Mouse (Mus musculus): Measurements from ENCODE around the gene Glp2r. TPM values are rescaled to one million over a fixed set of nuclear protein-coding genes. Genes with fewer than 3 reads are reported as not detected.

Gene Glp2r
- polyA plus RNA-seq, 1 experiment = not detected

DNA sequence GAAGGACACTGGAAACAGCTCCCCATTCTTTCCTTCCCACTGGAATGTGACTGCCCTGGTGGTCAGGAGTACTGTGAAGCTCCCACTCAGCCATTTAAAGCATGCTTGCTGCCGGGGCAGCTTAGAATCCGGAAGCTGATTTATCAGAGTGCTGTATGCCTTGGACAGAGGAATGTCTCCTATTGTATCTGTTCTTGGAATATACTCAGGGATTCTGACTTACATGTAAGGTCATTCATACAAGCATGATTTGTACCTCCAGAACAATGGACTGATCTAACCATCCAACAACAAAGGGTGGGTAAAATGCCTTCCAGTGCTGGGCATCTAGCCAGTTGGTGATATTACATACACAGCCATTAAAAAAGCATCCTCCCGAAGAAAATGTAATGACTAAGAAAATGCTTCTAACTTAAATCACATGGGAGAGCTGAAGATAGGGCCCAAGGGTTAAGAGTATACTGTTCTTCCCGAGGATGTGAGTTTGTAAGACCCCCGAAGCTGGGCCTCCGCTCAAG, 126.3 kb downstream of the Glp2r start:
- TF ChIP-seq CTCF (IDR thresholded peaks at IDR 0.05; ENCODE audit: borderline replicate concordance, insufficient read depth, low read length) (no peak), POLR2A (IDR thresholded peaks at IDR 0.05; ENCODE audit: low read depth, low read length) (no peak)
- Histone ChIP-seq H3K4me1 (ENCODE audit: control insufficient read depth, insufficient read depth, low read length) (no peaks in the 10 kb centered on the region), H3K4me3 (ENCODE audit: insufficient read depth, low read length) (no peak overlapping the region), H3K27ac (ENCODE audit: insufficient read depth, low read length) (peak overlapping the region; percentile 32; the same call in 1 of the 2 replicates)

DNA sequence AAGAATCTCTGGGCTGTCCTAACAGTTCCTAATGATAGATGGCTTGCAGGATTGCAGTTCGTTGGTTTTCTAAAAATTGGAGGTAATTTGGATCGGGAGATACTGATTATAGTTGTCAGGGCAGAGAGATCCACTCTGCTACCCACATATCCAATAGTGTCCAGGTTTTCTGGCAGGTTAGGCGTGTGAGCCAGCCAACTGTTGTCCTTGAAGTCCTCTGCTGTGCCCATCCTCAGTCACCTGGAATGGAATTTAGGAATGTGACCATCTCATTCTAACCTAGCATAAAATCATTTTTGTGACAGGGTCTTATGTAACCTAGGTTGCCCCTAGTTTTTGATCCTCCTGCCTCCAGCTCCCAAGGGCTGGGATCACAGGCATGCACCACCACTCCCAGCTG, 127.5 kb downstream of the Glp2r start:
- H3K4me3 ChIP-seq (ENCODE audit: insufficient read depth, low read length) = no peak overlapping the region
- no peaks in the 10 kb centered on the region; the same call in 1 of the 2 replicates for H3K4me1 ChIP-seq (ENCODE audit: control insufficient read depth, insufficient read depth, low read length)
- no peak for TF ChIP-seq CTCF (IDR thresholded peaks at IDR 0.05; ENCODE audit: borderline replicate concordance, insufficient read depth, low read length)
- TF ChIP-seq POLR2A (IDR thresholded peaks at IDR 0.05; ENCODE audit: low read depth, low read length) = no peak

DNA sequence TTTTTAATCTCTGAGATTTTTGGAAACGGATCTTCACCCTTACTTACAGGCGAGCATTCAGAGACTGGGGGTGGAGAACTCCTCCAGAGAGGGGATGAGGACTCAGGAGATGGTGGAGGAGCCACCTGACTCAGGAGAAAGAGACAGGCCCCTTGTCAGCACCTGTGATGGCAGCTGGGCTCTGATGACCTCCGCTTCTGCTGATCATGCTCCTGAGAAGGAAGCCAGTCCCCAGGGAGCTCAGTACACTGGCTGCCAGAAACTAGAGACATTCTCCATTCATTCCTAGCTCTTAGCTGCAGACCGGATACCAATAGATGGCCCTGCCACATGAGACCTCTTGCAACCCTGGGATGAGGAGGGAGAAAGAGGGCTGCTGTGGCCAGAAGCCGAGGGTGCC, 128.1 kb downstream of the Glp2r start:
- H3K4me3 ChIP-seq (ENCODE audit: insufficient read depth, low read length) = no peak overlapping the region
- peaks cover under 1% of the 10 kb centered on the region; the same call in 1 of the 2 replicates for H3K4me1 ChIP-seq (ENCODE audit: control insufficient read depth, insufficient read depth, low read length)
- TF ChIP-seq POLR2A (IDR thresholded peaks at IDR 0.05; ENCODE audit: low read depth, low read length) (no peak), CTCF (IDR thresholded peaks at IDR 0.05; ENCODE audit: borderline replicate concordance, insufficient read depth, low read length) (no peak)

More for the DNA sequence above, 127.5 kb downstream of the Glp2r start:
- no peak overlapping the region for H3K27ac ChIP-seq (ENCODE audit: insufficient read depth, low read length)

DNA sequence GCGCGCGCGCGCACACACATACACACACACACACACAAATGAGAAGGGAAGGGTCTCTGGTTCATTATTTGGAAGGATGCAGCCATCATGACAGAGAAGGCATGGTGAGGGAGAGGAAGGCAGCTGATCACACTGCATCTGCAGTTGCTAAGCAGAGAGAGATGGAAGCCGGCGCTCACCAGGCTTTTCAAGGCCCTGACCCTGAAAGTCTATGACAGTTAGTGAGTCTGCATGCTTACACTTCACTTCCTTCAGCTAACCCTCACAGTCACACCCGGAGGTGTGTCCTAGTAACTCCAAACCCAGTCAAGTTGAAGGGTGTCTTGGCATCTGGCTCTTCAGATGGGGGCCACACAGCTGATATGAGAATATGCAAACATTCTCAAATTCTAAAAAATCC, 128.5 kb downstream of the Glp2r start:
- peaks cover 3% of the 10 kb centered on the region; the same call in 1 of the 2 replicates for H3K4me1 ChIP-seq (ENCODE audit: control insufficient read depth, insufficient read depth, low read length)
- TF ChIP-seq CTCF (IDR thresholded peaks at IDR 0.05; ENCODE audit: borderline replicate concordance, insufficient read depth, low read length) = no peak
- no peak for TF ChIP-seq POLR2A (IDR thresholded peaks at IDR 0.05; ENCODE audit: low read depth, low read length)
- no peak overlapping the region for H3K27ac ChIP-seq (ENCODE audit: insufficient read depth, low read length)
- no peak overlapping the region for H3K4me3 ChIP-seq (ENCODE audit: insufficient read depth, low read length)

More for the DNA sequence above, 128.1 kb downstream of the Glp2r start:
- no peak overlapping the region for H3K27ac ChIP-seq (ENCODE audit: insufficient read depth, low read length)

DNA sequence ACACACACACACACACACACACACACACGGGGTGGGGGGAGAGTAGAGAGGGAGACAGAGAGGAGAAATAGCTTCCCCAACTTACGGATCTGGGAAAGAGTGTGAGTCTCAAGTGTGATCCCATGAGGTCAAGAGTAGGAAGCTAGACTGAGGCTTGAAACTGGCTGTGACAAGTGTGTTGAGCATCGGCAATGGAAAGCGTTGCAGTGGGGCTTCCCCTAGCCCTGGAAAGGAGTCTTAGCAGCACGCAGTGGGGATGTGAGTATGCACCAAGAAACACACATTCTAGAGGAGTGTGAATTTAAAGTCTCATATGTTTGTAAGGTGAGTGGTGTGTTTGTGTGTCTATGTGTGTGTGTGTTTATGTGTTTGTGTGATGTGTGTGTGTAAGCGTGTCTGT, 130.7 kb downstream of the Glp2r start:
- Histone ChIP-seq H3K4me1 (ENCODE audit: control insufficient read depth, insufficient read depth, low read length) (peaks cover 3% of the 10 kb centered on the region; the same call in 1 of the 2 replicates), H3K4me3 (ENCODE audit: insufficient read depth, low read length) (no peak overlapping the region), H3K27ac (ENCODE audit: insufficient read depth, low read length) (no peak overlapping the region)
- TF ChIP-seq CTCF (IDR thresholded peaks at IDR 0.05; ENCODE audit: borderline replicate concordance, insufficient read depth, low read length) (no peak), POLR2A (IDR thresholded peaks at IDR 0.05; ENCODE audit: low read depth, low read length) (no peak)

DNA sequence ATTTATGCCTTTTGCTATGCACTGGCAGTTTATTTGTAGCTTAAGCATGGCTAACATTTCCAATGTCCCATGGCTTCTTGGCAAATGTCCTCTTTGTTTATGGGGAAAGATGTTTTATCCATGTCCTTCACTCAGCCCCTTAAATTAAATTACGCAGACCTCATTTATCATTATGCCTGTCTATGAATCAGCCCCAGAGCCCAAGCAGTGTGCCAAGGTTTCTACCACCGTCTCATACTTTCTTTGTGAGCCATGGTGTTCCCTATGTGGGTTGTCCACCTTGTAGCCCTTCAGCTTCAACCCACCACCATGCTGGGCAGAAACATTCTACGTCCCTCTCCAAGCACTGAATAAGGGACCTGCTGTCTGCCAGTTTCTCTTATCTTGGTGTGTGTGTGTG, 132.6 kb downstream of the Glp2r start:
- Histone ChIP-seq H3K27ac (ENCODE audit: insufficient read depth, low read length) (no peak overlapping the region), H3K4me3 (ENCODE audit: insufficient read depth, low read length) (no peak overlapping the region), H3K4me1 (ENCODE audit: control insufficient read depth, insufficient read depth, low read length) (peaks cover 3% of the 10 kb centered on the region; the same call in 1 of the 2 replicates)
- TF ChIP-seq CTCF (IDR thresholded peaks at IDR 0.05; ENCODE audit: borderline replicate concordance, insufficient read depth, low read length) (no peak), POLR2A (IDR thresholded peaks at IDR 0.05; ENCODE audit: low read depth, low read length) (no peak)

DNA sequence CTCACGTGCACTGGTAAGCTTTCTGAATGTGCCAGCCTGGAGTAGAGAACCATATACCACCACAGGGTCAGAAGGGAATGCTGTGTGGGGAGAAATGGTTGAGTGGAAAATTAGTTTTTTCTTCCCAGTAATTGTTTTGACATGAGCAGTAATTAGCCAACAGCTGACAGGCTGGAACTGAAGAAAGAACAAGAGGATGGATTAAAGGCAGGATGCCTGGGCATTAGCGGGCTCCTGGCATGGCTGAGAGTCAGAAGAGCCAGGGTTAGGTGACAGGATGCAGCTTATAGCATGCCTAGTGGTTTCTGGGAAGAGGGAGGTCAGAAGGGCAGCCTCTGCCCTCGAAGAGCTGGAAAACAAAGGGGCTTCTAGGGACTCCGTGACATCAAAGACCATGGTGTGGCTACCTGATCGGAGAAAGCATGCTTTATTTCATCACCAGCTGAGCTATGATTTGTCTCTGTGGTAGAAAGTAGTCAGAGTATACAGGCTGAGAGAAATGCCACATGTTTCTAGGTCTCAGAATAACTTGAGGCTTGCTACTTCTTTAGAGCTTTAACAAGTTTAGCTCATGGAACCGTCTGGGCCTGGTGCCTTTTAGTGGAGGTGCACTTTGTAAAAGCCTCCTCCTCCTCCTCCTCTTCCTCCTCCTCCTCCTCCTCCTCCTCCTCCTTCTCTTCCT, 133.9 kb downstream of the Glp2r start:
- Histone ChIP-seq H3K4me1 (ENCODE audit: control insufficient read depth, insufficient read depth, low read length) (peaks cover 3% of the 10 kb centered on the region; the same call in 1 of the 2 replicates), H3K4me3 (ENCODE audit: insufficient read depth, low read length) (no peak overlapping the region), H3K27ac (ENCODE audit: insufficient read depth, low read length) (no peak overlapping the region)
- no peak for TF ChIP-seq POLR2A (IDR thresholded peaks at IDR 0.05; ENCODE audit: low read depth, low read length)
- no peak for TF ChIP-seq CTCF (IDR thresholded peaks at IDR 0.05; ENCODE audit: borderline replicate concordance, insufficient read depth, low read length)

DNA sequence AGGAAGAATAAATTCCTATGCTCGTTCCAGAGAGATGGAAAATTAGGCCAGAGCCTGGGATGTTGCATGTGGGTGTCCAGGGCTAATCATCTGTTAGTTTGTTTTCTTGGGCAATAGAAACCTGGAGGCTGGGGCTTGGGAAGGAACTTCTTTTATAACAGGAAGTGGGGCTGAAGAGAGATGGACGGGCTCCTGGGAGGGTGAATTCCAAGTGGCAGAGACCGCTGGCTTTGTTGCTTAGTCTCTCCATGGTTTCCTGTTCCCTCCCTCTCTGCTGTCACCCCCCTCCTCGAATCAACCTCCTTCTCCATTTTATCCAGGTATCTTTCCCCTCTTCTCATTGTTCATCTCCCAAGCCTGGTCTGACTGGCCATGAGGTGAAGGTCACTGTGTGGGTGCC, 134.8 kb downstream of the Glp2r start:
- TF ChIP-seq POLR2A (IDR thresholded peaks at IDR 0.05; ENCODE audit: low read depth, low read length) (no peak), CTCF (IDR thresholded peaks at IDR 0.05; ENCODE audit: borderline replicate concordance, insufficient read depth, low read length) (no peak)
- peaks cover 3% of the 10 kb centered on the region; the same call in 1 of the 2 replicates for H3K4me1 ChIP-seq (ENCODE audit: control insufficient read depth, insufficient read depth, low read length)
- no peak overlapping the region for H3K27ac ChIP-seq (ENCODE audit: insufficient read depth, low read length)
- H3K4me3 ChIP-seq (ENCODE audit: insufficient read depth, low read length) = no peak overlapping the region

DNA sequence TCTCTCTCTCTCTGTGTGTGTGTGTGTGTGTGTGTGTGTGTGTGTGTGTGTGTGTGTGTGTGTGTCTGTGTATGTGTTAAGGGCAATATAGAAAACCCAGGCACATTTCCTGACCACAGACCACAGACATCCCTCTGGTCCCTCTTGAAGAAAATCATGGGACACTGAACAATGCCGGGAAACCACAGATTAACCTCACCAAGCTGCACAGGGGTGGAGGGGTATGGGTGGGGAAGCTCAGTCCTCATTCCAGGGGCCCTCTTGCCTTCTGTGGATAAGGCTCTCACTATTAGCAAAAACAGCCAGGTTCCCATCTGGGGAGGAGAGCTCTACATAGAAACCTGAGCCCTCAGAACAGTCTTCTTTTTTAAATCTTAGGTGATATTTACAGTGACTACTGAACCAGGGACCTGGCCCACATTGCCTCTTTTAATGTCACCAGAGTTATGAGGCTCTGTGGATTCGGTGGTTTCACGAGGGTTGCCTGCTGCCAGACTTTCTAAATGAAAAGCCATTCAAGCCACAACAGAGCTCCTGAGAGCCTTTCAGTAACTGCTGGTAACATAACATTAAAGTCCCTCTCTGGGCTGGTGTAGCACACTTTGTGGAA, 137.2 kb downstream of the Glp2r start:
- Histone ChIP-seq H3K27ac (ENCODE audit: insufficient read depth, low read length) (no peak overlapping the region), H3K4me3 (ENCODE audit: insufficient read depth, low read length) (no peak overlapping the region), H3K4me1 (ENCODE audit: control insufficient read depth, insufficient read depth, low read length) (peaks cover 3% of the 10 kb centered on the region; the same call in 1 of the 2 replicates)
- TF ChIP-seq POLR2A (IDR thresholded peaks at IDR 0.05; ENCODE audit: low read depth, low read length) = no peak
- TF ChIP-seq CTCF (IDR thresholded peaks at IDR 0.05; ENCODE audit: borderline replicate concordance, insufficient read depth, low read length) = no peak

DNA sequence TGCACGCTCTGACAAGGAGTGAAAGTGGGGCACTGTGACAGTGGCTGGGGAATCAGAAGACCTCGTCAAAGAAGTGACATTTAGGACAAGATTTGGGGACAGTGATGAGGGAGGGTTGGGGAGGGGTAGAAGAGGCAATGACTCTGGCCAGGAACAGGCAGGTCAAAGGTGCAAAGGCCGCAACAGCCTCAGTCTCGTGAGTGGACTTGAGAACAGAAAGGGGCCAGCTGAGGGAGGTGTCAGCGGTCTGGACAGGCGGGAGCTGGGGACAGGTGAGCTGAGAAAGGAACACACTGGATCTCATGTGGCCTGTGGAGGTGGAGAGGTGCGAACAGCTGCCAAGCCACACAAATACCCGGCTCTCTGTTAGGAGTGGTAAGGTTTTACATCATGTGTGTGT, 138.0 kb downstream of the Glp2r start:
- Histone ChIP-seq H3K4me3 (ENCODE audit: insufficient read depth, low read length) (no peak overlapping the region), H3K4me1 (ENCODE audit: control insufficient read depth, insufficient read depth, low read length) (peaks cover 3% of the 10 kb centered on the region; the same call in 1 of the 2 replicates), H3K27ac (ENCODE audit: insufficient read depth, low read length) (no peak overlapping the region)
- no peak for TF ChIP-seq POLR2A (IDR thresholded peaks at IDR 0.05; ENCODE audit: low read depth, low read length)
- no peak for TF ChIP-seq CTCF (IDR thresholded peaks at IDR 0.05; ENCODE audit: borderline replicate concordance, insufficient read depth, low read length)
